Mouse (Mus musculus): ENCODE measurements around the gene Otoa.

Gene Otoa

DNA sequence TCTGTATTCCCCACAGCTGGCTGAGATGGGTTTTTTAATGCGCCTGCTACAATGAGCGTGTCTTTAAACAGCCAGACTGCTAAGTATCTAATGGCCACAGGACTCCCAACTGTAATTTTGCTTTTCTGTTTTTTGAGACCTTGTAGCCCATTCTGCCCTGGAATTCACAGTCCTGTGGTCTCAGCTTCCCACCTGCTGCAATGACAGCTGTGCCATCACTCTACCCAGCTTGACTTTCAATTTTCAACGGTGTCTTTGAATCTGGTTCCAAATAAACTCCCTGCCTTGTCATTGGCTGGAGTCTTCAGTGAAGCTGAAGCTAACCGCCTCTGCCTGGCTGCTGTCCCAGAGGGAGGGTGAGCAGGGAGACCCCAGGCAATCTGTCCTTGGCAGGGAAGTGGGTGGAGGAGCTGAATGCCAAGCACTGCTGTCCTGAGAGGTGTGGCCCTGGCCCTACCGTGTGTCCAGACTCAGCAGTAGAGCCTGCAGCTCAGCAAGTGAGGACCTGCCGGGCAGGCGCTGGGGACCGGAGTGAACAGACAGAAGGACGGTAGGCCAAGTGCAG is 1.6 kb downstream of the Otoa start:
- DNase-seq = no peak

- DNase-seq = no peak
These were observed 3.5 kb downstream of the Otoa start for GRCm38 (mm10) chr7:121084840-121085453.

GRCm38 (mm10) chr7:121085500-121085899 is 4.0 kb downstream of the Otoa start:
- DNase-seq = no peak

GRCm38 (mm10) chr7:121088745-121089144 is 7.3 kb downstream of the Otoa start:
- no peak for DNase-seq

- no peak for DNase-seq
These were observed 9.3 kb downstream of the Otoa start for GRCm38 (mm10) chr7:121090748-121091147.

DNA sequence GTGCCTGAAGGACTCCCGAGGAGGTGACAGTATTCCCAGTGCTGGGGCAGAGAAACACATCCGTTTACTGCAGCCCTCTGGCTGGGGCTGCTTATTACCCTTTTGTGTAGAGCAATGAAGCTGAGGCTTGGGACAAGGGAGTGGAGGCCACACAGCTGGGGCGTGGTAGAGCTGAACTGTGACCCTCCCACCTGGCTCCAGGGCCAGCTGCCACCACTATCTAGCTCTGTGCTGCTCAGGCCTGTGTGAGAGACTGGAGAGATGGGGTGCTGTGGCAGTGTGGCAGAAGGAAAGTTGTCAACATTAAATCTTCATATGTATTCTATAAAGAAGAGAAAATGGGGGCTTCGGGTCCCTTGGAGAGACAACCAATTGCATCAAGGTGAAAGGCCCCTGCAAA is 11.6 kb downstream of the Otoa start:
- DNase-seq = no peak

DNA sequence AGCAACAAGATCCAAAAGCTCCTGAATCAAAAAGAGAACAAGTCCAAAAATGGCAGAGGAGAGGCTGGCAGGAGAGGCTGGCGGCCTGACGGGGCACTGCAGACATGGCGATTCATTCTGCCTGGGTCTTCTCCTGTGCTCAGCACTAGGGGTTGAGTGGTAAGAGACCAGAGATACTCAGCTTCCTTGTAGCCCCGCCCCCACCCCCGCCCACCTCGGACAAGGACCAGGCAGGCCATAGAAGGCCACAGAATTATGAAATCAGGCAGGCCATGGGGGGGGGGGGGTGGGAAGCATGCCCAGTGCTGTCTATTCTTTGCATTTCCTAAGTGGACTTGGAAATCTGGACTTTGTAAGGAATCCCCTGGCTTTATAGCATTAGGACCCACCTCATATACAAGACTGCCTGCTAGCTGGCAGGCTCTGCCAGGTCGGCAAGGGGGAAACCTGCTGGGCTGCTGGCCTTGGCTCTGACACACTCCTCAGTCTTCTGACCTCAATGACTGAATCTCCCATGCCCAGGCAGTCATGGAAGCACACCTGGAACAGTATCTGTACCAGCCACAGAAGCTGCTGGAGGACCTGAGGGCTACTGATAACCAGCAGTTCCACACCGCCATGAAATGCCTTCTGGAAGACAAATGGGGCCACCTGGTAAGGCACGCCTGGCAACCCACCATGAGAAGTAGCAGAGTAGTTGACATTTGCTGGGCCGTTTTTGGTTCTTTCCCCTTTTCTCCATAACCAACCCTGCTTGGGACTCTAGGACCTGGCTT is 17.4 kb downstream of the Otoa start:
- no peak for DNase-seq

- no peak for DNase-seq
These were observed 26.4 kb downstream of the Otoa start for GRCm38 (mm10) chr7:121107851-121108250.

DNA sequence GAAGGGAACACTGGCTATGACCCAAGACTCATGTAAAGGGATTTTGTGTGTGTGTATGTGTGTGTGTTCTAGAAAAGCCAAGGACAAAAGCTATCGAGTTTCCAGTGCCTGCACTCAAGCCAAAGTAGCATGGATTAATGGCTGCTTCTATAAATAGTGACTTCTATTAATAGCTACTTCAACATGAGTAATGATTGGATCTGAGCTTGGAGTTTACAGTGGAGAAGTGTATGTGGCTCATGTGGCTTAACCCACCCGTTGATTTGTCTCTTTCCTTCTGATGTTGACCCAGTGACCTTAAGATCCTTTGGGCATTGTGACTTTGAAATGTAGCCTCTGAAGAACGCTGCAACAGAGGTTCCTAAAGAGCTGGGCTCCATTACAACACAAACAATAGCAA is 29.9 kb downstream of the Otoa start:
- DNase-seq = no peak

- no peak for DNase-seq
These were observed 30.3 kb downstream of the Otoa start for GRCm38 (mm10) chr7:121111762-121112161.

GRCm38 (mm10) chr7:121120143-121120818 is 38.8 kb downstream of the Otoa start:
- DNase-seq = peak; percentile 79

DNA sequence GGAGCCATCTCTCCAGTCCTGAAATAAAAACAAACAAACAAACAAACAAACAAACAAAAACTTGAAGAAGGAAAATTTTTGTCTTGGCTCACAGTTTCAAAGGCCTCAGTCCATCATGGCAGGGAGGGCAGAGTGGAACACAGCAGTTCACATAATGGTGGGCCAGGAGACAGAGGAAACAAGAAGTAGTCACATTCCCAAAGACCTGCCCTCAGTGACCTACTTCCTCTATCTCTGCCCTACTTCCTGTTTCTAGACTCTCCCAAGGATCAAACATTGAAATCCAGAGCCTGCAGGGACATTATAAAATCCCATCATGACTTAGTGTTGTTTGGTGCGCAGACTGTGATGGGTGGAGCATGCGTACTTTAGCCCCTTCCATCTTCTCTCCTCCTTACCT is 49.4 kb downstream of the Otoa start:
- DNase-seq = no peak

DNA sequence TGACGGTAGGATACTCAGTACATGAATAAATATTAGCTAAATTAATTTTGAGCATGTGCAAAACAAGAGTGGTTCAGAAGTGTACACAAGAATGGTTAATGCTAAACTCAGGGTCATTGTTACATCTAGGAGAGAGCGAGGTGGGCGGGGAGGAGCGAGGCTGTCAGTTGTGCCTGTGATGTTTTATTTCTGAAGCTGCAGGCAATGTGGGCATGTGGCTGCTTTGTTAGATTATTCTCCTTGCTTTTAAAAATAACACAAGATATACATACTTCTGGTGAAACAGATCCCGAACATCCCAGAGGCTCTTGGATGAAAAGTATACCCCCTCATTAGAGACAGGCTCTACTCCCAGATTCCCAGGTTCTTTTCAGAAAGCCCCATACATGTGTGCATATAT is 59.8 kb downstream of the Otoa start:
- peak; percentile 5 for DNase-seq

DNA sequence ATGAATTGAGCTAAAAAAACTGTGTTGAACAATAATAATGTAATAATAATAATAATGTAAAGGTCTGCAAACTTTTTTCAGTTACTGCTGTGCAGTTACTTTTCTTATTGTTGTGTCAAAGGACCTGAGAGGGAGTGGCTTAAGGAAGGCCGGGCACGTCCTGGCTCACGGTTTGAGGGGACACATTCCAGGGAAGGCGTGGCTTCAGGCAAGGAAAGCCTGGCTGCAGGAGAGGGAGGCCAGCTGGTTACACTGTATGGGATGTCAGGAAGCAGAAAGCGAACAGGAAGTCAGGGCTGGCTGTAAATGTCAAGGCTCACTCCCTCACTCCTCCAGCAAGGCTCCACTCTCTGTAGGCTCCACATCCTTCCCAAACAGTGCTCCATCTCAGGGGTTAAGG is 69.2 kb downstream of the Otoa start:
- DNase-seq = no peak

DNA sequence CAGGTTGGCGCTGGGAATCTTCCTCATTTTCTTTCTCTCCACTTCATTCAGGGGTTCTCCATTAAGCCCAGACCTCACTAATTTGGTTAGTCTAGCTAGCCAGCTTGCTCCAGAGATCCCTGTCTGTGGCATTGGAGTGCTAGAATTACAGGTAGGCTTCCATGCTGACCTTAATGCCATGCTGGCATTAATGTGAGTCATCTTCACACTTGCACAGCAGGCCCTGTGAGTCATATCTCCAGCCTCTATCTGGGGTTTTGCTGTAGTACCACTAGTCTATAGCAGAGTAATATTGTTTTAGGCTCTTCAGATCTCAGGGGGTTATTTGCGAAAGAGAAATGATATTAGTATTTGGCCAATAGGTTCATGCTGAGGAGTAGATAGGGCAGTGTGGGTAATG is 70.7 kb downstream of the Otoa start:
- no peak for DNase-seq

GRCm38 (mm10) chr7:121165616-121166015 is 84.2 kb downstream of the Otoa start:
- DNase-seq = no peak

GRCm38 (mm10) chr7:121171888-121172287 is 90.4 kb downstream of the Otoa start:
- no peak for DNase-seq

GRCm38 (mm10) chr7:121187201-121187786 is 105.8 kb downstream of the Otoa start:
- DNase-seq = peak; percentile 14

DNA sequence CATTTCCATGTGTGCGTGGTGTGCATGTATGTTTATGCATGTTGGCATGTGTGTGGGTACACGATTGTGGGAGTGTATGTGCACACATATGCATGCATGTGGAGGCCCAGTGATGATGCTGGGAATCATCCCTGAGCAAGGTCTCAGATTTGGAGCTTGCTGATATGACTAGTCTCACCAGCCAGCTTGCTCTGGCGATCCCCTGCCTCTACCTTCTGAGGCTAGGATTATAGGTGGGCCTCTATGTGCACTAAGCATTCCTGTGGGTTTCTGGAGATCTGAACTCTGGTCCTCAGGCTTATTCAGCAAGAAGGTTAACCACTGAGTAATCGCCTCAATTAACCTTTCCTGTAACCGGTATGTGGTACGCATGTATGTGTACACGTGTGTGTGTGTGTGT is 107.5 kb downstream of the Otoa start:
- DNase-seq = no peak

DNA sequence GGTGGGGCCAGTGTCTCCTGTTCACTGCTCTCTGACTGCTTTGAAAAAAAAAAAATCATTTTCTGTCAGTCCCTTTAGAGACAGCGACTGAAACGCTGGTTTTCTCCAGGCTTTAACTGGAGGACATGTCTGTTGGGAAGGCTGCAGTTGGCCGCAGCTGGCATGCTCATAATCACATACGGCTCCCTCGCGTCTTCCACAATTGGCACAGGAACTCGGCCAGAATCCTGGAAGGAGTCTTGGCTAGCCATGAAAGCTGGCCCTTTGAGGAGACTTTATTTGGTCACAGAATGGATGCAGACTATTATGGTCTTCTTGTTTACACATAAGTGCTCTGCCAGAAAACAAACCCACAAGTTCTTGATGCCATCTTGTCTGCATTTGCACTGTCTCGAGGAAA is 117.5 kb downstream of the Otoa start:
- DNase-seq = peak; percentile 55

DNA sequence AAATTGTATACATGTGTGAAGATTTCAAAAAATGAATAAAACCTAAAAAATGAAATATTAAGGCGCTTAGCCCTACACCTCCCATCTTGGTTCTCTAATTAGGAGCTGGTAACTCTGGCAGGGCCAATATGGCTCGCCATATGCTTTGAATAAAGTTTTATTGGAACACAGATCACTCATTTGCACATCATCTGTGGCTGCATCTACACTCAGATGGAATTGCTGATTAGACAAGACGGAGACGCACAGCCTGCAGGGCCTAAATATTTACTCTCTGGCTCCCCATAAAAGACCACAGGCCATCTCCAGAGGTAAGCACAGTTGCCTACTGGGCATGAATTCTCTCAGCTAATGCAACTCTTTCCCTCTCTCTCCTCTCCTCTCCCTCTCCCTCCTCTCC is 130.4 kb downstream of the Otoa start:
- no peak for DNase-seq

All from right cerebral cortex, adult 18-20 months (tissue).